Comparison of ENCODE assay signal across 8 mouse cellular contexts in genomic region chr11:12038470-12038985, GRCm38 (mm10). TPM values are rescaled to one million over a fixed set of nuclear protein-coding genes. Genes with fewer than 3 reads are reported as not detected.
DNase-seq lines count a peak whose midpoint lies in the region; ATAC-seq and TF ChIP-seq lines count a peak whose summit lies in the region.

Gene Grb10, minus strand, starts transcription at chr11:12038683.

- 25% methylated on average over 10 of the region's 10 CpGs for WGBS in hindbrain, embryonic 15.5 days

- no peak for TF ChIP-seq CTCF in gastrocnemius, adult 2 months (IDR thresholded peaks at IDR 0.05)

- peaks cover 15% of the 10 kb centered on the region for H3K4me1 ChIP-seq in erythroblast, embryonic 14.5 days (ENCODE audit: control insufficient read depth)
- peaks cover 17% of the 10 kb centered on the region for H3K4me1 ChIP-seq in hindbrain, embryonic 15.5 days (replicated peaks)

- H3K4me3 ChIP-seq in erythroblast, embryonic 14.5 days (replicated peaks) = peak within 1 kb of the TSS; percentile 71
- H3K4me3 ChIP-seq in gastrocnemius, adult 2 months = peak within 1 kb of the TSS; percentile 82
- peak within 1 kb of the TSS; percentile 44 for H3K4me3 ChIP-seq in hindbrain, embryonic 15.5 days

- no peak for ATAC-seq in erythroblast, adult 5-6 weeks (replicated peaks; ENCODE audit: low FRiP score, poor library complexity, severe bottlenecking)
- ATAC-seq in hindbrain, embryonic 15.5 days (ENCODE audit: low FRiP score, low read depth) = no peak
- no peak for ATAC-seq in megakaryocyte-erythroid progenitor cell, adult 5-6 weeks (replicated peaks; ENCODE audit: low FRiP score, low TSS enrichment, poor library complexity, severe bottlenecking)

- peaks cover 2% of the 10 kb centered on the region; the same call in 1 of the 2 replicates for H3K9me3 ChIP-seq in erythroblast, embryonic 14.5 days (ENCODE audit: control insufficient read depth, low read length)
- H3K9me3 ChIP-seq in hindbrain, embryonic 15.5 days = no peaks in the 10 kb centered on the region

- H3K27ac ChIP-seq in gastrocnemius, adult 2 months = peak within 1 kb of the TSS; percentile 79
- no peak within 1 kb of the TSS; the same call in 1 of the 2 replicates for H3K27ac ChIP-seq in hindbrain, embryonic 15.5 days (replicated peaks)

- no peak for DNase-seq in adrenal gland, postnatal 10 days
- DNase-seq in gastrocnemius, adult 2 months = no peak
- no peak for DNase-seq in right cerebral cortex, postnatal 25 days
- DNase-seq in thymus, postnatal 36 days = no peak

- H3K9ac ChIP-seq in hindbrain, embryonic 15.5 days = no peak within 1 kb of the TSS

- H3K4me2 ChIP-seq in hindbrain, embryonic 15.5 days = peak within 1 kb of the TSS; percentile 60

- intact Hi-C loops in gastrocnemius, adult 2 months (cut with DNase I) = loop anchor here (5.0 kb wide), 2 partner anchors 41 to 226 kb away; no protein-coding TSS in a partner anchor

- no peaks in the 10 kb centered on the region for H3K36me3 ChIP-seq in erythroblast, embryonic 14.5 days (ENCODE audit: control insufficient read depth)
- no peaks in the 10 kb centered on the region for H3K36me3 ChIP-seq in hindbrain, embryonic 15.5 days

- peaks cover 86% of the 10 kb centered on the region for H3K27me3 ChIP-seq in erythroblast, embryonic 14.5 days (ENCODE audit: control insufficient read depth)
- peaks cover 89% of the 10 kb centered on the region for H3K27me3 ChIP-seq in hindbrain, embryonic 15.5 days

RNA-seq across cellular contexts. Expression of gene Grb10, which starts in this region (rescaled TPM):
- polyA plus RNA-seq in erythroblast, embryonic 14.5 days (2012) = 0.31 and 1.0 TPM in 2 replicates
- total RNA-seq in erythroblast, adult 5-6 weeks (2015; ENCODE audit: low replicate concordance) = 1.0 and 2.1 TPM in 2 replicates
- 1.8 and 4.3 TPM in 2 replicates for total RNA-seq in erythroblast, adult 5-6 weeks (2017; ENCODE audit: low replicate concordance)
- 100 to 1,000 TPM; 185 to 186 TPM for total RNA-seq in adrenal gland, postnatal 10 days (2021)
- total RNA-seq in gastrocnemius, adult 2 months (2021) = 10 to 100 TPM; 27.9 to 59.3 TPM
- 87.1 and 94.7 TPM in 2 replicates for polyA plus RNA-seq in hindbrain, embryonic 15.5 days (2015; fragmentation: Nextera tagmentation; extraction: Ambion mirVana)
- 38.7 and 42.0 TPM in 2 replicates for total RNA-seq in megakaryocyte-erythroid progenitor cell, adult 5-6 weeks (2014; fragmentation: Nextera tagmentation)
- 53.4 and 54.0 TPM in 2 replicates for total RNA-seq in megakaryocyte-erythroid progenitor cell, adult 5-6 weeks (2017)

Comparison
In these comparisons a context has a peak if more than half of its experiments do, and no peak if none do; other contexts are left out.
1. RNA of gene Grb10 (total RNA-seq): 185 to 186 TPM in adrenal gland, postnatal 10 days, 27.9 to 59.3 TPM in gastrocnemius, adult 2 months and 38.7 to 54.0 TPM in megakaryocyte-erythroid progenitor cell, adult 5-6 weeks; 1.0 to 4.3 TPM in erythroblast, adult 5-6 weeks; every median in the first group is over 4 times any median in the second.
2. RNA of gene Grb10 (polyA plus RNA-seq): 87.1 to 94.7 TPM in hindbrain, embryonic 15.5 days; 0.31 to 1.0 TPM in erythroblast, embryonic 14.5 days; every median in the first group is over 10 times any median in the second.
3. Peak in every context shown above with its lines, with median percentiles within 50 percentile points of each other: H3K4me3 ChIP-seq.